Mouse (Mus musculus) right cerebral cortex, postnatal 25 days (tissue): ENCODE data around the gene Naaladl1.
"Not testable (repeated sequence)": the region's sequence is repeated elsewhere in the genome, so short reads cannot be mapped to it uniquely, and the experiment has no call there.

Experiments
- DNase-seq: peaks from one replicate; pipeline ENCODE4 v3.0.0; 2022

Gene Naaladl1

GRCm38 (mm10) chr19:6084478-6085248 is 20.9 kb upstream of the Naaladl1 start, which contains the start of the genes Zfpl1 and Cdca5:
Zfpl1 (minus strand) TSS chr19:6084956.
Cdca5 (plus strand) TSS chr19:6084983.
- peak; percentile 95 for DNase-seq

DNA sequence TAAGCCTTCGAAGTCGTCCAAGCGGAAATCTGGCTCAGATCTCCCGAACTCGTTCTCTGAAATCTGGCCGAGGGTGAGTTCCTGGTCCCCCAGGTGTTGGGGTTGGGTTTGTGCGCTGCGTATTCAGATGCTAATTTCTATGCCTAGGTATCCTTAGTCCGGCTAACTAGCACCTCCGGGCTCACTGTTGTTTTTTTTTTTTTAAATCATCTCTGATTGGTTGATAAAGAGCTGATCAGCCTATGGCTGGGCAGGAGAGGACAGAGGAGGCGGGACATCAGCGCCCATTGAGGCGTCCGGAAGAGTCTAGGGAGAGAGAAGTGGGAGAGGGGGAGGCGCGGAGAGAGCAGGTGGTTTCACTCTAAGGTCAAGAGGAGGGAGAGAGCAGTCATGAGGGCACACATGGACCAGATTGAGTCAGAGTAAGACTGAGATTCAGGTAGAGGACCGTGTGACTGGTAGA is 20.1 kb upstream of the Naaladl1 start:
- no peak for DNase-seq

GRCm38 (mm10) chr19:6088841-6089240 is 16.7 kb upstream of the Naaladl1 start:
- no peak for DNase-seq

DNA sequence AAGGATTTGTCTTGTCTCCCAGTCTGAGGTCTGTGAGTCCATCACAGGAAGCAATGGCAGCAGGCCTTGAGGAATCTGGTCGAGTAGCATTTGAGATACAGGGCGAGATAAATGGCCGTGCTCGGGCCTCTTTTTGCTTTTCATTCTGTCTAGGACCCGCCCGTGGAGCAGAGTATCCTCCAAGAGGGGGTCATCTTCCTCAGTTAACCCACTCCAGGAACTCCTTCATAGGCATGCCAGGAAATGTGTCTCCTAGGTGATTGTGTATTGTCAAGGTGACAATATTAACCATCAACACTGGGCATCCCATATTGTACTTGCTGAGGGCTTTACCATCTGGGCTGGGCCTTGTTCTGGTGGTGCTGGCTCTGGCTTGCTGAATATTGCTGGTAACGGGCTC is 11.5 kb upstream of the Naaladl1 start, which contains the start of gene AC131692.1:
TSS of gene AC131692.1 (plus strand) at position 301 of the 400 bp plus-strand sequence.
- DNase-seq: no peak

GRCm38 (mm10) chr19:6097847-6098246 is 7.7 kb upstream of the Naaladl1 start:
- no peak for DNase-seq

- DNase-seq: no peak
Observed at GRCm38 (mm10) chr19:6101186-6101585, 4.4 kb upstream of the Naaladl1 start.

GRCm38 (mm10) chr19:6102169-6102853 is 3.3 kb upstream of the Naaladl1 start:
- DNase-seq: no peak

- no peak for DNase-seq
Observed at GRCm38 (mm10) chr19:6104476-6104875, 1.1 kb upstream of the Naaladl1 start.

GRCm38 (mm10) chr19:6113116-6113515 is 7.5 kb downstream of the Naaladl1 start:
- no peak for DNase-seq

DNA sequence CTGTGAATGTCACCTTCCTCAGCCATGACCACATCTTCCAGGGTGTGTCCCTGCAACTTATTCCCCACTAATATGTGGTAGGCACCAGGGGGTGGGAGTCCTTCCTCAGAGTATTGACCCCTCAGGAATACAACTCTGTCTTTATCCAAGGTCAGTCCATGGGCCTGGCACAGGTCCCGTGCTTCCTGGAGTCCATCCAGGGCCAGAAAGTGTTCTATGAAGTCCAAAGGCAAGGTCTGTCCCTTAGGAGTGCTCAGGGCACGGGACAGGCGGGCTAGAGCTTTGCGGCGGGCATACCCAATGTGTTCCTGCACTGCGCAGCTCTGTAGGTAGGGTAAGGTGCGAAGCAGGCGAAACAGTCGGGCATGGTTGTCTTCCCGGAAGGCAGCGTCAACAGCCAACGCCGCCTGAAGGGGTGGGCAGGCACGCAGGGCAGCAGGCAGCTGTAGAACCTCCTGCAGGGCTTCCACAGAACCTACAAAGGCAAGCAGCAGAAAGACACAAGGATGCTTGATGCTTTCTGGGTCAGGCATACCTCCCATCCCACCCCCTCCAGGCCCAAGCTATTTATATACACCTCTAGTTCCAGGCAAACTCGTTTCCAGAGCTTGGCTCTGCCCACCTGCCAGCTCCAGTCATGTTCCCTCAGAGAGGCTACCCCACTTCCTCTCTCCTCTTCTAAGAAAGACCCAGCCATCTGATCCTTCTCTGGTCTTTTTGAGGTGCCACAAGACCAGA is 10.7 kb downstream of the Naaladl1 start:
- no peak for DNase-seq

GRCm38 (mm10) chr19:6117346-6117985 is 11.9 kb downstream of the Naaladl1 start:
- DNase-seq: no peak

- peak; percentile 89 for DNase-seq
Observed at GRCm38 (mm10) chr19:6117986-6118676, 12.5 kb downstream of the Naaladl1 start, which contains the start of gene Sac3d1. Sac3d1 (minus strand) TSS chr19:6118650.

DNA sequence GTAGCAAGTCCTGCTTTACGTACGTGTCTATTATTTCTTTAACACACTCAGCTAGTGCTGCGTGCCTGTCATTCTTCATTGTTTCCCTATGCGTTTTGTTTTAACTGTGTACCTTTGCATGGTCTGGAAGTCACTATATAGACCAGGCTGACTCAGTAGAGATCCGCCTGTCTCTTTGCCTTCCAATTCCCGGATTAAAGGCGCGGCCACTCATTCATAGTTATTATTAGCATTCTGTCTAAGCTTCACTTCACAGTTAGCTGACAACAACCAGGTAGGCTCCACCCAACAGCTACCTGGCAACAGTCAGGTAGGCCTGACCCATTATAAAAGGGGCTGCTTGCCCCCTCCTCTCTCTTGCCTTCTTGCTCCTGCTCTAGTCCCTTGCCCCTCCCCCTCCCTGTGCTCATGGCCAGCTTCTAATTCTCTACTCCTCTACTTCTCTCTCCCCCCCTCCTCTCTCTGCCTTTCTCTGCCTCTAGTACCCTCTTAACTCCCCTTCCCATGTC is 13.1 kb downstream of the Naaladl1 start:
- DNase-seq: no peak

- DNase-seq: no peak
Observed at GRCm38 (mm10) chr19:6121761-6122160, 16.2 kb downstream of the Naaladl1 start.

GRCm38 (mm10) chr19:6123330-6123729 is 17.7 kb downstream of the Naaladl1 start:
- no peak for DNase-seq

- DNase-seq: no peak
Observed at GRCm38 (mm10) chr19:6124898-6125297, 19.3 kb downstream of the Naaladl1 start.

DNA sequence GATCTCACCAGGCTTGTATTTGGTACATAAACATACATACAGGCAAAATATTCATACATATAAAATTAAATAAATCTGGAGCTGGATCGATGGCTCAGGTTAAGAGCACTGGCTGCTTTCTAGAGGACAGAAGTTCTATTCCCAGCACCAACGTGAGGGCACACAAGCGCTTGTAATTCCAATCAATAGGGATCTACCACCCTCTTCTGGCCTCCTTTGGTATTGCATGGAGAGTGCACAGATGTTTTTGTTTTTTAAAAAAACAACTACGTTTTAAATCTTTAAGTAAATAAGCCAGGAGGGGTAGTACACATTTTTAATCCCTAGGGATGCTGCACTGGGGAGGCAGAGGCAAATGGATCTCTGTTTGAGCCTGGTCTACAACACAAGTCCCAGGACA is 20.7 kb downstream of the Naaladl1 start:
- DNase-seq: no peak

GRCm38 (mm10) chr19:6126789-6127580 is 21.4 kb downstream of the Naaladl1 start:
- DNase-seq: no peak

- peak; percentile 93 for DNase-seq
Observed at GRCm38 (mm10) chr19:6127760-6128341, 22.3 kb downstream of the Naaladl1 start, which contains the start of gene Snx15. Snx15 (minus strand) TSS chr19:6128304.

GRCm38 (mm10) chr19:6130414-6131128 is 25.0 kb downstream of the Naaladl1 start:
- DNase-seq: not testable (repeated sequence)
